Mouse (Mus musculus): ENCODE measurements around the gene Rplp0. TPM values are rescaled to one million over a fixed set of nuclear protein-coding genes. Genes with fewer than 3 reads are reported as not detected.

The Rplp0 gene
- polyA plus RNA-seq, 1 experiment from 2014 or later = 1,673 TPM

- Histone ChIP-seq H3K4me1 (replicated peaks) (peaks cover 6% of the 10 kb centered on the region; the same call in 1 of the 2 replicates), H3K27me3 (no peaks in the 10 kb centered on the region), H3K9ac (no peak overlapping the region), H3K36me3 (peaks cover 98% of the 10 kb centered on the region), H3K27ac (no peak overlapping the region), H3K4me2 (no peak overlapping the region), H3K9me3 (replicated peaks) (0 out of 2 replicates have a peak, but pooled peaks cover 6% of the 10 kb centered on the region), H3K4me3 (replicated peaks) (no peak overlapping the region)
- ATAC-seq (ENCODE audit: low read depth) (no peak), DNase-seq (no peak)
- WGBS (ENCODE audit: insufficient replicate concordance) = 88% methylated on average over 2 of the region's 2 CpGs
Measured at GRCm38 (mm10) chr5:115586780-115587179, 27.5 kb downstream of the Rplp0 start.

- 55% methylated on average over 11 of the region's 11 CpGs for WGBS (ENCODE audit: insufficient replicate concordance)
- Histone ChIP-seq H3K27ac (no peak overlapping the region), H3K9ac (no peak overlapping the region), H3K9me3 (replicated peaks) (no peaks in the 10 kb centered on the region), H3K4me3 (replicated peaks) (no peak overlapping the region), H3K4me1 (replicated peaks) (no peaks in the 10 kb centered on the region), H3K4me2 (no peak overlapping the region), H3K27me3 (no peaks in the 10 kb centered on the region), H3K36me3 (peaks cover 98% of the 10 kb centered on the region)
- ATAC-seq (ENCODE audit: low read depth) = no peak
- DNase-seq = no peak
Measured at GRCm38 (mm10) chr5:115591028-115591427, 31.8 kb downstream of the Rplp0 start.

- Histone ChIP-seq H3K4me1 (replicated peaks) (no peaks in the 10 kb centered on the region), H3K4me3 (replicated peaks) (no peak overlapping the region), H3K9me3 (replicated peaks) (no peaks in the 10 kb centered on the region), H3K4me2 (no peak overlapping the region), H3K27me3 (no peaks in the 10 kb centered on the region), H3K36me3 (peaks cover 98% of the 10 kb centered on the region), H3K9ac (no peak overlapping the region), H3K27ac (no peak overlapping the region)
- WGBS (ENCODE audit: insufficient replicate concordance) = 87% methylated on average over 2 of the region's 2 CpGs
- ATAC-seq (ENCODE audit: low read depth) = no peak
- no peak for DNase-seq
Measured at GRCm38 (mm10) chr5:115591506-115591905, 32.2 kb downstream of the Rplp0 start.

GRCm38 (mm10) chr5:115603561-115603960, 44.3 kb downstream of the Rplp0 start:
- H3K9ac ChIP-seq = no peak overlapping the region
- H3K4me2 ChIP-seq = no peak overlapping the region
- no peak overlapping the region for H3K27ac ChIP-seq
- H3K4me3 ChIP-seq (replicated peaks) = no peak overlapping the region
- ATAC-seq (ENCODE audit: low read depth) (no peak), DNase-seq (no peak)
- no peaks in the 10 kb centered on the region for H3K4me1 ChIP-seq (replicated peaks)
- peaks cover 86% of the 10 kb centered on the region for H3K36me3 ChIP-seq
- WGBS (ENCODE audit: insufficient replicate concordance) = 82% methylated on average over 6 of the region's 6 CpGs
- no peaks in the 10 kb centered on the region for H3K27me3 ChIP-seq
- H3K9me3 ChIP-seq (replicated peaks) = no peaks in the 10 kb centered on the region

- Histone ChIP-seq H3K27me3 (no peaks in the 10 kb centered on the region), H3K9ac (peak overlapping the region; percentile 42; the same call in 1 of the 2 replicates), H3K9me3 (replicated peaks) (no peaks in the 10 kb centered on the region), H3K36me3 (peaks cover 93% of the 10 kb centered on the region), H3K4me2 (no peak overlapping the region), H3K4me3 (replicated peaks) (no peak overlapping the region), H3K27ac (peak overlapping the region; percentile 63), H3K4me1 (replicated peaks) (peaks cover 20% of the 10 kb centered on the region)
- WGBS (ENCODE audit: insufficient replicate concordance) = 57% methylated on average over 11 of the region's 11 CpGs
- DNase-seq = peak; percentile 31
- ATAC-seq (ENCODE audit: low read depth) = peak; percentile 79
Measured at GRCm38 (mm10) chr5:115611566-115611965, 52.3 kb downstream of the Rplp0 start.

Small RNA genes lying within 50 kb of the gene (microRNA-seq; reads per million reads assigned to microRNA genes)
- gene Mir7029 = 0.88 reads per million

Other genes with a start within 250 kb of the Rplp0 start
- 130 and 143 TPM in 2 replicates for gene Srsf9, start 232.3 kb upstream of the Rplp0 start, polyA plus RNA-seq (2015; fragmentation: Nextera tagmentation; extraction: Ambion mirVana)
- gene Gatc, start 218.3 kb upstream of the Rplp0 start, polyA plus RNA-seq (2015; fragmentation: Nextera tagmentation; extraction: Ambion mirVana) = 13.0 and 19.0 TPM in 2 replicates
- gene Triap1, start 218.2 kb upstream of the Rplp0 start, polyA plus RNA-seq (2015; fragmentation: Nextera tagmentation; extraction: Ambion mirVana) = 40.4 and 41.5 TPM in 2 replicates
- 735 and 795 TPM in 2 replicates for gene Cox6a1, start 210.5 kb upstream of the Rplp0 start, polyA plus RNA-seq (2015; fragmentation: Nextera tagmentation; extraction: Ambion mirVana)
- gene Msi1, start 129.9 kb upstream of the Rplp0 start, polyA plus RNA-seq (2015; fragmentation: Nextera tagmentation; extraction: Ambion mirVana) = 0.83 and 1.4 TPM in 2 replicates
- 0.35 TPM in 1 of 2 replicates, not detected in the other for gene Pla2g1b, start 93.2 kb upstream of the Rplp0 start, polyA plus RNA-seq (2015; fragmentation: Nextera tagmentation; extraction: Ambion mirVana)
- gene Sirt4, start 74.7 kb upstream of the Rplp0 start, polyA plus RNA-seq (2015; fragmentation: Nextera tagmentation; extraction: Ambion mirVana) = 5.6 and 6.1 TPM in 2 replicates
- gene Pxn, start 52.8 kb upstream of the Rplp0 start, polyA plus RNA-seq (2015; fragmentation: Nextera tagmentation; extraction: Ambion mirVana) = 11.1 and 14.5 TPM in 2 replicates
- gene Gcn1l1, start 5.8 kb downstream of the Rplp0 start, polyA plus RNA-seq (2015; fragmentation: Nextera tagmentation; extraction: Ambion mirVana) = 18.7 and 19.3 TPM in 2 replicates
- gene Rab35, start 72.4 kb downstream of the Rplp0 start, polyA plus RNA-seq (2015; fragmentation: Nextera tagmentation; extraction: Ambion mirVana) = 14.7 and 16.7 TPM in 2 replicates
- gene Bicdl1, start 172.2 kb downstream of the Rplp0 start, polyA plus RNA-seq (2015; fragmentation: Nextera tagmentation; extraction: Ambion mirVana) = 1.6 and 2.0 TPM in 2 replicates